Mouse (Mus musculus): ENCODE measurements around the gene Eloa. TPM values are rescaled to one million over a fixed set of nuclear protein-coding genes. Genes with fewer than 3 reads are reported as not detected.

Eloa gene
- polyA plus RNA-seq, 2 experiments = 16.2 to 30.0 TPM

GRCm38 (mm10) chr4:135960717-135961116, 60.8 kb downstream of the Eloa start:
- Histone ChIP-seq H3K4me3 (ENCODE audit: insufficient read depth in 1 of 2, low read depth in 2 of 2, low read length in 2 of 2) (no peak overlapping the region), H3K4me2 (ENCODE audit: low read depth) (no peak overlapping the region), H3K4me1 (replicated peaks; ENCODE audit: control insufficient read depth in 2 of 2, insufficient read depth in 2 of 2, low read length in 1 of 2) (peaks cover 4 to 10% of the 10 kb centered on the region in 2 experiments), H3K27me3 (ENCODE audit: control insufficient read depth, insufficient read depth, low read length) (no peaks in the 10 kb centered on the region), H3K9me3 (ENCODE audit: control insufficient read depth, low read length) (no peaks in the 10 kb centered on the region), H3K27ac (no peak overlapping the region), H3K36me3 (replicated peaks; ENCODE audit: control insufficient read depth, insufficient read depth, low read depth) (peaks cover 2% of the 10 kb centered on the region), H3K9ac (replicated peaks) (no peak overlapping the region)
- ATAC-seq (ENCODE audit: insufficient read depth) (no peak), DNase-seq (ENCODE audit: low read depth in 3 of 3, low spot score in 3 of 3) (peak; percentile 69 to 75 (median 71))
- TF ChIP-seq EP300 (IDR thresholded peaks at IDR 0.05; ENCODE audit: low read depth) = no peak
- peak; percentile 99 for TF ChIP-seq CTCF (IDR thresholded peaks at IDR 0.05; ENCODE audit: low read depth)
- WGBS (ENCODE audit: insufficient replicate concordance) = 31% methylated on average over 5 of the region's 5 CpGs

- TF ChIP-seq CTCF (IDR thresholded peaks at IDR 0.05; ENCODE audit: low read depth) = no peak
- TF ChIP-seq EP300 (IDR thresholded peaks at IDR 0.05; ENCODE audit: low read depth) = no peak
- no peaks in the 10 kb centered on the region for H3K27me3 ChIP-seq (ENCODE audit: control insufficient read depth, insufficient read depth, low read length)
- DNase-seq (ENCODE audit: low read depth in 3 of 3, low spot score in 3 of 3) = no peak
- no peak overlapping the region; the same call in 1 of the 2 replicates for H3K4me2 ChIP-seq (ENCODE audit: low read depth)
- no peak overlapping the region for H3K27ac ChIP-seq
- no peak overlapping the region for H3K4me3 ChIP-seq (ENCODE audit: insufficient read depth in 1 of 2, low read depth in 2 of 2, low read length in 2 of 2)
- peaks cover 0 to 3% of the 10 kb centered on the region in 2 experiments for H3K4me1 ChIP-seq (replicated peaks; ENCODE audit: control insufficient read depth in 2 of 2, insufficient read depth in 2 of 2, low read length in 1 of 2)
- 69% methylated on average over 8 of the region's 8 CpGs for WGBS (ENCODE audit: insufficient replicate concordance)
- peaks cover 10% of the 10 kb centered on the region for H3K36me3 ChIP-seq (replicated peaks; ENCODE audit: control insufficient read depth, insufficient read depth, low read depth)
- ATAC-seq (ENCODE audit: insufficient read depth) = peak; percentile 14; the same call in 1 of the 2 replicates
- no peaks in the 10 kb centered on the region for H3K9me3 ChIP-seq (ENCODE audit: control insufficient read depth, low read length)
- H3K9ac ChIP-seq (replicated peaks) = no peak overlapping the region
Measured at GRCm38 (mm10) chr4:135958354-135958753, 63.2 kb downstream of the Eloa start.

GRCm38 (mm10) chr4:135955886-135956285, 65.7 kb downstream of the Eloa start:
- no peaks in the 10 kb centered on the region; a peak in 1 of 4 replicates for H3K4me1 ChIP-seq (replicated peaks; ENCODE audit: control insufficient read depth in 2 of 2, insufficient read depth in 2 of 2, low read length in 1 of 2)
- ATAC-seq (ENCODE audit: insufficient read depth) (no peak), DNase-seq (ENCODE audit: low read depth in 3 of 3, low spot score in 3 of 3) (no peak)
- H3K9ac ChIP-seq (replicated peaks) = no peak overlapping the region
- no peak overlapping the region for H3K4me3 ChIP-seq (ENCODE audit: insufficient read depth in 1 of 2, low read depth in 2 of 2, low read length in 2 of 2)
- H3K9me3 ChIP-seq (ENCODE audit: control insufficient read depth, low read length) = 0 out of 2 replicates have a peak, but pooled peaks cover 2% of the 10 kb centered on the region
- WGBS (ENCODE audit: insufficient replicate concordance) = 80% methylated on average over 9 of the region's 9 CpGs
- H3K36me3 ChIP-seq (replicated peaks; ENCODE audit: control insufficient read depth, insufficient read depth, low read depth) = peaks cover 27% of the 10 kb centered on the region
- no peak overlapping the region for H3K27ac ChIP-seq
- no peak overlapping the region for H3K4me2 ChIP-seq (ENCODE audit: low read depth)
- no peaks in the 10 kb centered on the region for H3K27me3 ChIP-seq (ENCODE audit: control insufficient read depth, insufficient read depth, low read length)
- TF ChIP-seq CTCF (IDR thresholded peaks at IDR 0.05; ENCODE audit: low read depth) = no peak
- no peak for TF ChIP-seq EP300 (IDR thresholded peaks at IDR 0.05; ENCODE audit: low read depth)

- 0 out of 2 replicates have a peak, but pooled peaks cover 2% of the 10 kb centered on the region for H3K9me3 ChIP-seq (ENCODE audit: control insufficient read depth, low read length)
- 9% methylated on average over 2 of the region's 2 CpGs for WGBS (ENCODE audit: insufficient replicate concordance)
- H3K27ac ChIP-seq = no peak overlapping the region
- H3K4me1 ChIP-seq (replicated peaks; ENCODE audit: control insufficient read depth in 2 of 2, insufficient read depth in 2 of 2, low read length in 1 of 2) = no peaks in the 10 kb centered on the region; a peak in 1 of 4 replicates
- H3K27me3 ChIP-seq (ENCODE audit: control insufficient read depth, insufficient read depth, low read length) = no peaks in the 10 kb centered on the region
- TF ChIP-seq CTCF (IDR thresholded peaks at IDR 0.05; ENCODE audit: low read depth) = peak; percentile 99
- no peak for TF ChIP-seq EP300 (IDR thresholded peaks at IDR 0.05; ENCODE audit: low read depth)
- no peak overlapping the region for H3K4me2 ChIP-seq (ENCODE audit: low read depth)
- peaks cover 27% of the 10 kb centered on the region for H3K36me3 ChIP-seq (replicated peaks; ENCODE audit: control insufficient read depth, insufficient read depth, low read depth)
- ATAC-seq (ENCODE audit: insufficient read depth) (peak; percentile 46; the same call in 1 of the 2 replicates), DNase-seq (ENCODE audit: low read depth in 3 of 3, low spot score in 3 of 3) (peak in 1 of 3 experiments; percentile 62)
- no peak overlapping the region for H3K9ac ChIP-seq (replicated peaks)
- no peak overlapping the region for H3K4me3 ChIP-seq (ENCODE audit: insufficient read depth in 1 of 2, low read depth in 2 of 2, low read length in 2 of 2)
Measured at GRCm38 (mm10) chr4:135954241-135954640, 67.3 kb downstream of the Eloa start.

Other genes starting within 250 kb of the Eloa start
- gene Srsf10, start 166.0 kb downstream of the Eloa start, polyA plus RNA-seq (2012; rRNA removed) = 33.2 and 49.6 TPM in 2 replicates
- 108 and 110 TPM in 2 replicates for gene Srsf10, start 166.0 kb downstream of the Eloa start, polyA plus RNA-seq (2014; fragmentation: Nextera tagmentation; extraction: Ambion mirVana)
- gene Pnrc2, start 147.9 kb downstream of the Eloa start, polyA plus RNA-seq (2012; rRNA removed) = 25.4 and 43.4 TPM in 2 replicates
- 80.2 and 81.9 TPM in 2 replicates for gene Pnrc2, start 147.9 kb downstream of the Eloa start, polyA plus RNA-seq (2014; fragmentation: Nextera tagmentation; extraction: Ambion mirVana)
- gene Cnr2, start 126.4 kb downstream of the Eloa start, polyA plus RNA-seq (2012; rRNA removed) = 1.6 and 2.1 TPM in 2 replicates
- 2.3 and 2.5 TPM in 2 replicates for gene Cnr2, start 126.4 kb downstream of the Eloa start, polyA plus RNA-seq (2014; fragmentation: Nextera tagmentation; extraction: Ambion mirVana)
- gene Fuca1, start 101.0 kb downstream of the Eloa start, polyA plus RNA-seq (2012; rRNA removed) = 8.8 and 12.0 TPM in 2 replicates
- gene Fuca1, start 101.0 kb downstream of the Eloa start, polyA plus RNA-seq (2014; fragmentation: Nextera tagmentation; extraction: Ambion mirVana) = 19.0 and 23.6 TPM in 2 replicates
- 28.9 and 43.4 TPM in 2 replicates for gene Hmgcl, start 75.3 kb downstream of the Eloa start, polyA plus RNA-seq (2012; rRNA removed)
- gene Hmgcl, start 75.3 kb downstream of the Eloa start, polyA plus RNA-seq (2014; fragmentation: Nextera tagmentation; extraction: Ambion mirVana) = 71.9 and 76.5 TPM in 2 replicates
- 20.5 and 22.8 TPM in 2 replicates for gene Gale, start 58.0 kb downstream of the Eloa start, polyA plus RNA-seq (2012; rRNA removed)
- 32.6 and 38.0 TPM in 2 replicates for gene Gale, start 58.0 kb downstream of the Eloa start, polyA plus RNA-seq (2014; fragmentation: Nextera tagmentation; extraction: Ambion mirVana)
- 26.5 and 29.2 TPM in 2 replicates for gene Lypla2, start 49.1 kb downstream of the Eloa start, polyA plus RNA-seq (2012; rRNA removed)
- gene Lypla2, start 49.1 kb downstream of the Eloa start, polyA plus RNA-seq (2014; fragmentation: Nextera tagmentation; extraction: Ambion mirVana) = 30.6 and 36.8 TPM in 2 replicates
- gene Pithd1, start 34.5 kb downstream of the Eloa start, polyA plus RNA-seq (2012; rRNA removed) = 40.2 and 49.0 TPM in 2 replicates
- 71.2 and 79.5 TPM in 2 replicates for gene Pithd1, start 34.5 kb downstream of the Eloa start, polyA plus RNA-seq (2014; fragmentation: Nextera tagmentation; extraction: Ambion mirVana)
- gene Rpl11, start 31.7 kb upstream of the Eloa start, polyA plus RNA-seq (2012; rRNA removed) = 457 and 805 TPM in 2 replicates
- 325 and 341 TPM in 2 replicates for gene Rpl11, start 31.7 kb upstream of the Eloa start, polyA plus RNA-seq (2014; fragmentation: Nextera tagmentation; extraction: Ambion mirVana)
- 23.0 and 29.8 TPM in 2 replicates for gene Id3, start 121.7 kb upstream of the Eloa start, polyA plus RNA-seq (2012; rRNA removed)
- gene Id3, start 121.7 kb upstream of the Eloa start, polyA plus RNA-seq (2014; fragmentation: Nextera tagmentation; extraction: Ambion mirVana) = 33.2 and 33.8 TPM in 2 replicates
- gene E2f2, start 150.6 kb upstream of the Eloa start, polyA plus RNA-seq (2012; rRNA removed) = 38.4 and 40.5 TPM in 2 replicates
- gene E2f2, start 150.6 kb upstream of the Eloa start, polyA plus RNA-seq (2014; fragmentation: Nextera tagmentation; extraction: Ambion mirVana) = 50.3 and 53.4 TPM in 2 replicates
- 1.1 and 1.2 TPM in 2 replicates for gene Asap3, start 184.6 kb upstream of the Eloa start, polyA plus RNA-seq (2012; rRNA removed)
- 0.66 and 0.85 TPM in 2 replicates for gene Asap3, start 184.6 kb upstream of the Eloa start, polyA plus RNA-seq (2014; fragmentation: Nextera tagmentation; extraction: Ambion mirVana)
- 2.3 and 4.8 TPM in 2 replicates for gene Tcea3, start 226.0 kb upstream of the Eloa start, polyA plus RNA-seq (2012; rRNA removed)
- 12.4 and 15.6 TPM in 2 replicates for gene Tcea3, start 226.0 kb upstream of the Eloa start, polyA plus RNA-seq (2014; fragmentation: Nextera tagmentation; extraction: Ambion mirVana)